Mouse (Mus musculus): ENCODE measurements around the gene Aprt. TPM values are rescaled to one million over a fixed set of nuclear protein-coding genes. Genes with fewer than 3 reads are reported as not detected.

Aprt gene
- total RNA-seq, 2 experiments from 2014 or later: 52.8 to 56.0 TPM

- TF ChIP-seq CTCF (IDR thresholded peaks at IDR 0.05): no peak
- intact Hi-C loops (cut with DNase I): no loop called here
- no peak overlapping the region for H3K4me3 ChIP-seq
- DNase-seq (ENCODE audit: extremely low spot score in 1 of 2, low spot score in 2 of 2): no peak
- no peak overlapping the region for H3K27ac ChIP-seq
Measured at GRCm38 (mm10) chr8:122546811-122547453, 29.8 kb downstream of the Aprt start.

- intact Hi-C loops (cut with DNase I): no loop called here
- Histone ChIP-seq H3K27ac (no peak overlapping the region), H3K4me3 (no peak overlapping the region)
- DNase-seq (ENCODE audit: extremely low spot score in 1 of 2, low spot score in 2 of 2): no peak
- TF ChIP-seq CTCF (IDR thresholded peaks at IDR 0.05): no peak
Measured at GRCm38 (mm10) chr8:122546066-122546755, 30.5 kb downstream of the Aprt start.

GRCm38 (mm10) chr8:122544138-122544537 is 32.6 kb downstream of the Aprt start:
- intact Hi-C loops (cut with DNase I): no loop called here
- no peak for DNase-seq (ENCODE audit: extremely low spot score in 1 of 2, low spot score in 2 of 2)
- Histone ChIP-seq H3K4me3 (no peak overlapping the region), H3K27ac (no peak overlapping the region)
- no peak for TF ChIP-seq CTCF (IDR thresholded peaks at IDR 0.05)

GRCm38 (mm10) chr8:122538310-122539076 is 38.2 kb downstream of the Aprt start:
- no peak for TF ChIP-seq CTCF (IDR thresholded peaks at IDR 0.05)
- H3K27ac ChIP-seq: no peak overlapping the region
- intact Hi-C loops (cut with DNase I): no loop called here
- no peak for DNase-seq (ENCODE audit: extremely low spot score in 1 of 2, low spot score in 2 of 2)
- H3K4me3 ChIP-seq: no peak overlapping the region

GRCm38 (mm10) chr8:122537812-122538211 is 38.9 kb downstream of the Aprt start:
- intact Hi-C loops (cut with DNase I): no loop called here
- TF ChIP-seq CTCF (IDR thresholded peaks at IDR 0.05): no peak
- DNase-seq (ENCODE audit: extremely low spot score in 1 of 2, low spot score in 2 of 2): no peak
- Histone ChIP-seq H3K27ac (no peak overlapping the region), H3K4me3 (no peak overlapping the region)

- Histone ChIP-seq H3K27ac (no peak overlapping the region), H3K4me3 (no peak overlapping the region)
- no peak for TF ChIP-seq CTCF (IDR thresholded peaks at IDR 0.05)
- intact Hi-C loops (cut with DNase I): no loop called here
- DNase-seq (ENCODE audit: extremely low spot score in 1 of 2, low spot score in 2 of 2): no peak
Measured at GRCm38 (mm10) chr8:122537033-122537432, 39.7 kb downstream of the Aprt start.

- no peak for DNase-seq (ENCODE audit: extremely low spot score in 1 of 2, low spot score in 2 of 2)
- intact Hi-C loops (cut with DNase I): no loop called here
- no peak overlapping the region for H3K27ac ChIP-seq
Measured at GRCm38 (mm10) chr8:122531312-122531711, 45.4 kb downstream of the Aprt start.

GRCm38 (mm10) chr8:122529159-122529558 is 47.5 kb downstream of the Aprt start:
- intact Hi-C loops (cut with DNase I): no loop called here
- no peak overlapping the region for H3K27ac ChIP-seq
- TF ChIP-seq CTCF (IDR thresholded peaks at IDR 0.05): no peak
- DNase-seq (ENCODE audit: extremely low spot score in 1 of 2, low spot score in 2 of 2): no peak
- H3K4me3 ChIP-seq: no peak overlapping the region

More at GRCm38 (mm10) chr8:122531312-122531711, 45.4 kb downstream of the Aprt start:
- no peak overlapping the region for H3K4me3 ChIP-seq
- TF ChIP-seq CTCF (IDR thresholded peaks at IDR 0.05): no peak

GRCm38 (mm10) chr8:122527937-122528336 is 48.8 kb downstream of the Aprt start:
- Histone ChIP-seq H3K27ac (no peak overlapping the region), H3K4me3 (no peak overlapping the region)
- intact Hi-C loops (cut with DNase I): no loop called here
- TF ChIP-seq CTCF (IDR thresholded peaks at IDR 0.05): no peak
- DNase-seq (ENCODE audit: extremely low spot score in 1 of 2, low spot score in 2 of 2): no peak

- Histone ChIP-seq H3K4me3 (no peak overlapping the region), H3K27ac (no peak overlapping the region)
- no peak for DNase-seq (ENCODE audit: extremely low spot score in 1 of 2, low spot score in 2 of 2)
- TF ChIP-seq CTCF (IDR thresholded peaks at IDR 0.05): no peak
- intact Hi-C loops (cut with DNase I): no loop called here
Measured at GRCm38 (mm10) chr8:122526526-122527170, 50.1 kb downstream of the Aprt start.

- no peak for DNase-seq (ENCODE audit: extremely low spot score in 1 of 2, low spot score in 2 of 2)
Measured at GRCm38 (mm10) chr8:122526084-122526483, 50.6 kb downstream of the Aprt start.

GRCm38 (mm10) chr8:122525004-122525403 is 51.7 kb downstream of the Aprt start:
- no peak for TF ChIP-seq CTCF (IDR thresholded peaks at IDR 0.05)

More at GRCm38 (mm10) chr8:122526084-122526483, 50.6 kb downstream of the Aprt start:
- no peak for TF ChIP-seq CTCF (IDR thresholded peaks at IDR 0.05)
- no peak overlapping the region for H3K4me3 ChIP-seq
- intact Hi-C loops (cut with DNase I): no loop called here
- no peak overlapping the region for H3K27ac ChIP-seq

More at GRCm38 (mm10) chr8:122525004-122525403, 51.7 kb downstream of the Aprt start:
- Histone ChIP-seq H3K4me3 (no peak overlapping the region), H3K27ac (no peak overlapping the region)
- no peak for DNase-seq (ENCODE audit: extremely low spot score in 1 of 2, low spot score in 2 of 2)
- intact Hi-C loops (cut with DNase I): no loop called here

Small RNAs within 50 kb of the gene (microRNA-seq; reads per million reads assigned to microRNA genes)
- gene Mir6396: 0 reads per million in 2 experiments

Other genes starting within 250 kb of the Aprt start
- 10 to 100 TPM in 1 of 2 experiments, 1 to 10 TPM in 1; 7.1 to 11.4 TPM for gene Trhr2, start 216.2 kb downstream of the Aprt start, total RNA-seq (2021)
- 10 to 100 TPM; 42.3 to 45.0 TPM for gene Zc3h18, start 200.3 kb downstream of the Aprt start, total RNA-seq (2021)
- not detected for gene Il17c, start 154.9 kb downstream of the Aprt start, total RNA-seq (2021)
- gene Cyba, start 144.0 kb downstream of the Aprt start, total RNA-seq (2021): 1 to 10 TPM; 6.6 to 7.1 TPM
- 10 to 100 TPM; 20.8 to 25.3 TPM for gene Mvd, start 133.5 kb downstream of the Aprt start, total RNA-seq (2021)
- gene Snai3, start 116.2 kb downstream of the Aprt start, total RNA-seq (2021): 1 to 10 TPM; 1.0 to 1.6 TPM
- gene Rnf166, start 100.8 kb downstream of the Aprt start, total RNA-seq (2021): 10 to 100 TPM; 37.6 to 37.9 TPM
- 10 to 100 TPM; 27.0 TPM for gene Ctu2, start 100.8 kb downstream of the Aprt start, total RNA-seq (2021)
- 1 to 10 TPM; 6.8 to 7.7 TPM for gene Piezo1, start 25.6 kb downstream of the Aprt start, total RNA-seq (2021)
- 1 to 10 TPM; 2.5 to 5.0 TPM for gene Cdt1, start 8.9 kb downstream of the Aprt start, total RNA-seq (2021)
- gene Galns, start 34.6 kb upstream of the Aprt start, total RNA-seq (2021): 1 to 10 TPM; 8.1 to 8.3 TPM
- 10 to 100 TPM; 69.8 to 80.3 TPM for gene Trappc2l, start 34.7 kb upstream of the Aprt start, total RNA-seq (2021)
- not detected for gene Pabpn1l, start 45.8 kb upstream of the Aprt start, total RNA-seq (2021)
- gene Cbfa2t3, start 122.2 kb upstream of the Aprt start, total RNA-seq (2021): 10 to 100 TPM; 32.8 to 48.8 TPM
- gene Acsf3, start 198.6 kb upstream of the Aprt start, total RNA-seq (2021): 10 to 100 TPM; 22.8 to 23.3 TPM

Measured in left cerebral cortex, adult 2 months (tissue).